Mouse (Mus musculus): ENCODE results near the gene Fastkd5.

- TF ChIP-seq GATA1 (IDR thresholded peaks at IDR 0.05; ENCODE audit: borderline replicate concordance, low read length), result no peak
- TF ChIP-seq FLI1 (IDR thresholded peaks at IDR 0.05; ENCODE audit: low read length), result no peak
Measured at GRCm38 (mm10) chr2:130569926-130570325, 59.9 kb downstream of the Fastkd5 start.

Data from megakaryocyte, embryonic 14.5 days (primary cell).